Mouse (Mus musculus) heart, adult 11 months (tissue): ENCODE measurements around the gene Dcdc2b.

ENCODE experiments used
- DNase-seq: peaks from one replicate; pipeline ENCODE4 v3.0.0; 2022

Gene Dcdc2b

DNA sequence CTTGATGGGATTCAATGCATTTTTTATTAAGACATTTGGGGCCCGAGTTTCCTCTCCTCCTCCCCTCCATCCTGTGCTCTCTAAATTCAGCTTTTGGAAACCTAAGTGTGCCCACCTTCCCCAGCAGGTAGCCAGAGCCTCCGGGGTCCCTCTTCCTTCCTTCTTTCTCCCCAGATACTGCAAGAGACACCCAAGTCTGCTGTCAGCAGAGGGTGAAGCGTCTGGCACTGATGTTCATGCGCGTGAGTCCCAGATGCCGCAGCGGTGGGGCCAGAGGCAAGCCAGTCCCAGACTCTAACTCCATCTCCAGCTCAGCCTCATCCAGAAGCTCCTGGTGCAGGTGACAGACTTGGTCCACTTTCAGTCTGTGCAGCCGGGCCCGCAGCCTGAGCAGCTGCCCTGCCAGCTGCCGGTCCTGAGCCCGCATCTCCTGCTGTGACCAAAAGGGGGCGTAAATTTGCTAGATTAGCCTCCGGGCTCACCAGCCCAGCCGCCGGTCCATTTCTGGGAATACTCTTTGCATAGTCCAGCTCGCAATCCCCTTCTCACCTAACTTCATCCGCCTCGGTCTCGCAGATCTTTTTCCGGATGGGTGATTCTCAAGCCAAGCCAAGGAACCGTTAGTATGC is 37.1 kb downstream of the Dcdc2b start:
- peak; percentile 96 for DNase-seq

GRCm38 (mm10) chr4:129575171-129575844 is 38.7 kb downstream of the Dcdc2b start:
- peak; percentile 94 for DNase-seq

DNA sequence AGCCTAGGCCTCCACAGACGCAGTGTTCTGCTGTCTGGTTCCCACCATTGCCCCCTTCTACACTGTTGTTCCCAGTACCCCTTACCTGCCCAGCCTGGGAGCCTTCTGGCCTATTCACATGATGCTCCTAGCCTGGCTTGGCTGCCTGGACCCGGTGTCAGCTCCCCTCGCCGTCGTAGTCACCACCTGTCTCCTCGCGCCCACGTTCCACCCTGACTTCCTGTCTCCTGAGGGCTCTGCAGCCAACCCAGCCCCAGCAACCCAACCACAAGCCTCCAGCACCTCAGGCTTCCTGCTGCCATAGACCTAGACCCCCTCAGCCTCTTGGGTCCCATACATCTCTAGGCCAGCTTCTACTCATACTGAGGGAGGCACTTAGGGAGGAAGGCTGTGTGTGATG is 40.6 kb downstream of the Dcdc2b start, which contains the start of gene Lck:
Gene Lck (minus strand): TSS at position 212 of the 400 bp plus-strand sequence.
- peak; percentile 92 for DNase-seq

DNA sequence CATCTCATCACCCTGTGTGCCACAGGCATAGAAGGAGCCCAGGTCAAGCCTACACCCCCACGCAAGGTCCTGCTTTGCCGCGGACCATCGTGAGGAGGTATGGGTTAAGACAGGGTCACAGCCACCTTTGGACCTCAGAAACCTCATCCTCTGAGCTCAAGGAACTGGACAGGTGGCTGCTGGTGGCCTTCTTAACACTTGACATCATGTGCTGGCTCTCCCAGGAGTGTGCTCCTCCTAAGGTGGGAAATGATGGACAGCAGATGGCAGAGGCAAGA is 41.0 kb downstream of the Dcdc2b start:
- no peak for DNase-seq

DNA sequence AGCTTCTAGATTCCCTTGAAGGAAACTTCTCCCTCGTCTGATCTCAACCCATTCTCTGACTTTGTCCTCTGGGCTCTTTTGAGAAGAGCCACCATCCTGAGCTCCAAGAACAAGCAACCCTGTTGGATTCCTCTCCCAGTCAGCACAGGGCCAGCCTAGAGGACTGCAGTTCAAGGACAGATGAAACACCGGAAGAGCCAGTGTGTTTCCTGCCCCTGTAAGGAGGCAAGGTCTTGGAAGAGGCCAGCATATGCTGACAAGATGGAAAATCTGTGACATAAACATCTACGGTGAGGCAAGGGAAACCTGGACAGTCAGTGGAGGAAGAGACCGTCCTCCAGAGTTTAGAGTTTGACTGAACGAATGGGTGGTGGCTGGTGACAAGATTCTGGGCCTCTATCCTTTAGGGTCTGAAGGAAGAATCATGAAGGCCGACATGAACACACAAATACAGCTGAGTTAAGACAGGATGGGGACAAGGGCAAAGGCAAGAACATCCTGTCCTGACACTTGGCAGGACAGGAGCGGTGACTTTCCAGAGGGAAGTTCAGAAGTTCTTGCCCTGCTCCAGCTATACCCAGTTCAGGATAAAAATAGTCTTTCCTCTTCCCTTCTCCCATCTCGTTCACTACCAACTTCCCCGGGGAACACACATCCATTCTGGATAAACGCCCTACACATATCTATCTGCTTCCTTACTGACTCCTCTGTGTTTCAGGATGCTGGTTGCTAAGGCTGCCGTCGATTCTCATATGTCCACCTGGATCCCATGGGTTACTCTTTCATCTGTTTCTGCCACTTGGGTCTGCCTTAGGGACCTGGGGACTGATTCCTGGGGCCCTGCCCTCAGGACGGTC is 41.6 kb downstream of the Dcdc2b start:
- peak; percentile 90 for DNase-seq

DNA sequence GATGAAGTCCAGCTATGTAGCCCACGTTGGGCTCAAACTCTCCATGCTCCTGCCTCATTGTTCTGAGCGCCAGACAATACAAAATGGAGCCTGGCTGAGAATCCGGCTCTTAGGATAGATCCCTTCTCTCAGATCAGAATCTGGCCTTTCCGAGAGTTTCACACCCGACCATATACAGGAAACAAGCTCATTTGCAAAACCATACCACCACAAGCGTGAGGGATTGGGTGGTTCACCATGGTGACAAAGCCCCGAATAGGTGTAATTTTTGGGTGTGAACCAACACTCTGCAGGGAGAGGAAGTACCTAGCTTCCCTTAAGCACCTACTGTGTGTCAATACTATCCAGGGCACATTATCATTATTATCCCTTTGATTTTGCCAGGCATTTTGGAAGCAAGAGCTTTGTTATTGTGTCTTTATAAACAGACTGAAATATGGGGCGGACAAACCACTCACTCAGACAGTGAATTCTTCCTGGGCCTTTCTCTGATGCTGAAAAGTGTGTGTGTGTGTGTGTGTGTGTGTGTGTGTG is 42.4 kb downstream of the Dcdc2b start:
- DNase-seq, result no peak

DNA sequence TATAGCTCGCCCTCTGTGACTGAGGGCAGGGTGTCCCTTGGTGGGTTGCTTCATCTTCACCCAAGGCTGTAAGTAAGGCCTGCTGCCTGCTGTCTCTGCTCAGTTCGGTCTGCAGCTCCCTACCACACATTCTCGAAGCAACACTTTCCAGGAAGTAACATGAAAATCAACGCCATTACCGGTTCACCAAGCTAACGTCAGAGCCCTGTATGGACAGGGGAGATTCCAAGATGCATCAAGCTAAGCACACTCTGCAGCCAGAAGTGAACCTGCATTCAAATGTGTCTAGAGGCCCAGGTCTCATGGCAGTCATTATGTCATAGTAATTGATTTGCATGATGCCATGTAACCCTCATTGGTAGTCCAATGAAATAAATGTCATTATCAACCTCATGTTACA is 44.0 kb downstream of the Dcdc2b start:
- DNase-seq, result no peak

GRCm38 (mm10) chr4:129568366-129568765 is 45.7 kb downstream of the Dcdc2b start:
- no peak for DNase-seq

DNA sequence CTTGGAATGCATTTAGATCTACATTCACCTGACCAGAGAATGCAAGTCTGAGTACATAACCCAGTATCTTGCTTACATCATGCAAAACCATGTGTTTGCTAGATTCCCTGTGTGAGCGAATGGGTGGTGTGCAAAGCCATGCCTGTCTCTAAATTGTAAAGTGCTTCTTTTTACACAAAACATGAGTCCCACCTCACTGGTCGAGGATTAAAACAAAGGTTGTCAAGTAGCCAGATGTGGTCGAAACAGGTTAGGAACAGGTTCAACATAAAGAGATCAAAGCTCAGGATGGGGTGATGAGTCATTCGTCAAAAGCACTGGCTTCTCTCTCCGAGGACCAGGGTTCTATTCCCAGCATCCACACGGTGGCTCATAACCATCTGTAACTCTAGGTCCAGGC is 48.9 kb downstream of the Dcdc2b start:
- no peak for DNase-seq

- DNase-seq, result no peak
Observed at GRCm38 (mm10) chr4:129563718-129564117, 50.3 kb downstream of the Dcdc2b start.

DNA sequence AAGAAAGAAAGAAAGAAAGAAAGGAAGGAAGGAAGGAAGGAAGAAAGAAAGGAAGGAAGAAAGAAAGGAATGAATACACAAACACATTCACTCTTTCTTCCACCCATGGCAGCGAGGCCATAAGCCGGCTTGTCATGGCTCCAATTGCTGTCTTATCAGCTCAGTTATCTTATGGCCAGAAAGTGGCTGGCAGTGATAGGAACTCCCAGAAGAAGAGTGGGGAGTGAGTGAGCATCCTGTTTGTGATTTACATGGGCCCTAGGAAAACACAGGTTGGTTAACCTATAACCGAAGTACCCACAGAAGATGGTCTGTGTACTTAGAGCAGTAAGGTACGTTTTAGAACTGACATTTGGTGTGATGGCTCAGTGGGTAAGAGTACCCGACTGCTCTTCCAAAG is 52.9 kb downstream of the Dcdc2b start:
- no peak for DNase-seq
